Mouse (Mus musculus) heart, embryonic 15.5 days (tissue): ENCODE measurements around the gene Casq2. TPM values are rescaled to one million over a fixed set of nuclear protein-coding genes. Genes with fewer than 3 reads are reported as not detected.
A peak's percentile ranks its signal among the peaks of the same experiment; 100 is the strongest.

Experiments
- ATAC-seq: fragments of 200-750 bp; cut with Nextera tagmentation; replicated peaks from 2 replicates; pipeline ENCODE4 v1.8.0; 2017; ENCODE audit warnings: low read depth, moderate TSS enrichment; ENCODE audit not compliant: insufficient number of reproducible peaks, insufficient read depth, low FRiP score
- H3K27ac ChIP-seq: fragments of 300-500 bp; sonication (generic); 2 replicates; pipeline ENCODE4 v1.5.1; 2015; ENCODE audit warnings: mild to moderate bottlenecking, inconsistent platforms
- H3K27me3 ChIP-seq: fragments of 300-500 bp; sonication (generic); 2 replicates; pipeline ENCODE4 v1.6.1; 2015; ENCODE audit warnings: inconsistent platforms
- H3K36me3 ChIP-seq: fragments of 300-500 bp; sonication (generic); 2 replicates; pipeline ENCODE4 v1.6.1; 2015; ENCODE audit warnings: mild to moderate bottlenecking, inconsistent platforms
- H3K4me1 ChIP-seq: fragments of 300-500 bp; sonication (generic); replicated peaks from 2 replicates; pipeline ENCODE4 v1.6.1; 2015; ENCODE audit warnings: inconsistent platforms
- H3K4me2 ChIP-seq: fragments of 300-500 bp; sonication (generic); 2 replicates; pipeline ENCODE4 v1.6.1; 2015; ENCODE audit warnings: inconsistent platforms, mild to moderate bottlenecking, moderate library complexity
- H3K4me3 ChIP-seq: fragments of 300-500 bp; sonication (generic); 2 replicates; pipeline ENCODE4 v1.5.1; 2015; ENCODE audit warnings: mild to moderate bottlenecking, inconsistent platforms
- H3K9ac ChIP-seq: fragments of 300-500 bp; sonication (generic); 2 replicates; pipeline ENCODE4 v1.6.1; 2015; ENCODE audit warnings: mild to moderate bottlenecking, inconsistent platforms
- H3K9me3 ChIP-seq: fragments of 300-500 bp; sonication (generic); replicated peaks from 2 replicates; pipeline ENCODE4 v1.6.1; 2016; ENCODE audit warnings: inconsistent platforms
- WGBS: fragments of 180-500 bp; shearing (Covaris S2); methylation state at CpG from one replicate; pipeline ENCODE4 v1.1.7; 2015; ENCODE audit warnings: mixed read lengths; 5-methylcytosine and 5-hydroxymethylcytosine counted together
- polyA plus RNA-seq: library from polyadenylated mRNA; unstranded; fragments of >200 nt; fragmentation: Nextera tagmentation; extraction: Ambion mirVana; gene quantifications from 2 replicates; pipeline ENCODE4 v1.2.1, GENCODE M21; 2015

The Casq2 gene
- polyA plus RNA-seq, 1 experiment from 2014 or later, result 565 TPM

GRCm38 (mm10) chr3:102193488-102194290 is 107.5 kb downstream of the Casq2 start:
- 10% methylated on average over 20 of the region's 20 CpGs for WGBS
- H3K4me3 ChIP-seq, result no peak overlapping the region; the same call in 1 of the 2 replicates
- no peak overlapping the region for H3K9ac ChIP-seq
- no peaks in the 10 kb centered on the region for H3K9me3 ChIP-seq
- H3K4me1 ChIP-seq, result peaks cover 87% of the 10 kb centered on the region
- peaks cover 11% of the 10 kb centered on the region; the same call in 1 of the 2 replicates for H3K36me3 ChIP-seq
- H3K27ac ChIP-seq, result peak overlapping the region; percentile 81
- H3K27me3 ChIP-seq, result no peaks in the 10 kb centered on the region
- peak; percentile 18; the same call in 1 of the 2 replicates for ATAC-seq
- peak overlapping the region; percentile 52 for H3K4me2 ChIP-seq

GRCm38 (mm10) chr3:102194291-102195051 is 108.3 kb downstream of the Casq2 start:
- Histone ChIP-seq H3K9ac (no peak overlapping the region), H3K4me3 (no peak overlapping the region), H3K4me1 (peaks cover 87% of the 10 kb centered on the region), H3K27me3 (no peaks in the 10 kb centered on the region), H3K36me3 (peaks cover 11% of the 10 kb centered on the region; the same call in 1 of the 2 replicates), H3K27ac (peak overlapping the region; percentile 81), H3K4me2 (peak overlapping the region; percentile 8), H3K9me3 (no peaks in the 10 kb centered on the region)
- no peak for ATAC-seq
- WGBS, result 24% methylated on average over 11 of the region's 11 CpGs

DNA sequence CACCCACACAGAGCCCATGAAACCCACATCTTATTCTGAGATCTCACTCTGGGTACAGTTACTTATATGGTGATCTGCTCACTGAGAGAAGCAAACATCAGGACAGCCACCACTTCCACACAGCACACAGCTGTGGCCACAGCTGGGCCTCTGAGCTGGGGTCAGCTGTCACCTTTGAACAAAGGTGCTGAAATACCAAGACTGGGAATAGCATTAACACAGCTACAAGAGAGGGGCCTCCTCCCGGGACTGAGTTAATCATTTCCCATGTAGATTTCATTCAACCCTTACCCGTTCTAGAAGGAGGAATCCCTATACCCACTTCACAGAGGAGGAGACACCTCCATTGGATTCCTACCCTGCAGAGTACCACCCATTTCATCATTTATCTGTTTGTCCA is 109.5 kb downstream of the Casq2 start:
- Histone ChIP-seq H3K9me3 (no peaks in the 10 kb centered on the region), H3K27me3 (no peaks in the 10 kb centered on the region), H3K4me1 (peaks cover 91% of the 10 kb centered on the region), H3K36me3 (peaks cover 11% of the 10 kb centered on the region; the same call in 1 of the 2 replicates), H3K9ac (no peak overlapping the region), H3K4me3 (no peak overlapping the region), H3K4me2 (no peak overlapping the region), H3K27ac (no peak overlapping the region)
- 55% methylated on average over 2 of the region's 2 CpGs for WGBS
- ATAC-seq, result no peak

Other genes with a start within 250 kb of the Casq2 start
- 0.14 and 0.39 TPM in 2 replicates for gene Mab21l3, start 237.5 kb upstream of the Casq2 start, polyA plus RNA-seq
- gene Slc22a15, start 162.0 kb upstream of the Casq2 start, polyA plus RNA-seq, result 4.1 and 4.4 TPM in 2 replicates
- 0.15 TPM in 1 of 2 replicates, not detected in the other for gene Nhlh2, start 76.3 kb upstream of the Casq2 start, polyA plus RNA-seq
- gene Vangl1, start 118.3 kb downstream of the Casq2 start, polyA plus RNA-seq, result 20.2 and 21.6 TPM in 2 replicates